Mouse (Mus musculus) kidney, adult 2 months (tissue): ENCODE results near the gene Gps2. TPM values are rescaled to one million over a fixed set of nuclear protein-coding genes. Genes with fewer than 3 reads are reported as not detected.
"Not testable (repeated sequence)": the region's sequence is repeated elsewhere in the genome, so short reads cannot be mapped to it uniquely, and the experiment has no call there.

Experiments
- DNase-seq: peaks from one replicate; pipeline ENCODE4 v3.0.0; 2021
- H3K27ac ChIP-seq: fragments of 200-500 bp; 2 replicates; pipeline ENCODE4 v1.5.1; 2012; ENCODE audit warnings: low read depth, low read length, control low read depth, inconsistent platforms; ENCODE audit not compliant: insufficient read depth
- H3K27me3 ChIP-seq: fragments of 200-500 bp; replicated peaks from 2 replicates; pipeline ENCODE4 v1.6.1; 2012; ENCODE audit warnings: mild to moderate bottlenecking, moderate library complexity, low read length, inconsistent platforms; ENCODE audit not compliant: control insufficient read depth, insufficient read depth
- H3K36me3 ChIP-seq: fragments of 200-500 bp; 2 replicates; pipeline ENCODE4 v1.6.1; 2012; ENCODE audit warnings: mild to moderate bottlenecking, moderate library complexity, low read length, inconsistent platforms; ENCODE audit not compliant: control insufficient read depth, insufficient read depth
- H3K4me1 ChIP-seq: fragments of 200-500 bp; 2 replicates; pipeline ENCODE4 v1.6.1; 2011; ENCODE audit warnings: low read length; ENCODE audit not compliant: control insufficient read depth, insufficient read depth
- H3K4me3 ChIP-seq: fragments of 200-500 bp; 2 replicates; pipeline ENCODE4 v1.5.1; 2011; ENCODE audit warnings: mild to moderate bottlenecking, low read depth, low read length, control low read depth; ENCODE audit not compliant: insufficient read depth
- CTCF ChIP-seq: fragments of 200-500 bp; conservative IDR thresholded peaks from 2 replicates; pipeline ENCODE4 v1.5.1; 2011; ENCODE audit warnings: low read depth, mild to moderate bottlenecking, control low read depth, low read length, moderate library complexity, mixed read lengths; ENCODE audit not compliant: insufficient read depth, insufficient read length
- POLR2A ChIP-seq: fragments of 200-500 bp; IDR thresholded peaks from one replicate; pipeline ENCODE4 v1.6.1; 2011; ENCODE audit warnings: low read depth, low read length, control low read depth
- WGBS: fragments of 180-500 bp; shearing (Covaris S2); methylation state at CpG from one replicate; pipeline ENCODE4 v1.1.7; 2018; 5-methylcytosine and 5-hydroxymethylcytosine counted together
- polyA plus RNA-seq: library from polyadenylated mRNA; depleted of rRNA; stranded (reverse); fragments of >200 nt; gene quantifications from 2 replicates; pipeline ENCODE4 v1.2.3, GENCODE M21; 2012; rRNA removed

Gps2 gene
- polyA plus RNA-seq, 1 experiment: 72.9 TPM

DNA sequence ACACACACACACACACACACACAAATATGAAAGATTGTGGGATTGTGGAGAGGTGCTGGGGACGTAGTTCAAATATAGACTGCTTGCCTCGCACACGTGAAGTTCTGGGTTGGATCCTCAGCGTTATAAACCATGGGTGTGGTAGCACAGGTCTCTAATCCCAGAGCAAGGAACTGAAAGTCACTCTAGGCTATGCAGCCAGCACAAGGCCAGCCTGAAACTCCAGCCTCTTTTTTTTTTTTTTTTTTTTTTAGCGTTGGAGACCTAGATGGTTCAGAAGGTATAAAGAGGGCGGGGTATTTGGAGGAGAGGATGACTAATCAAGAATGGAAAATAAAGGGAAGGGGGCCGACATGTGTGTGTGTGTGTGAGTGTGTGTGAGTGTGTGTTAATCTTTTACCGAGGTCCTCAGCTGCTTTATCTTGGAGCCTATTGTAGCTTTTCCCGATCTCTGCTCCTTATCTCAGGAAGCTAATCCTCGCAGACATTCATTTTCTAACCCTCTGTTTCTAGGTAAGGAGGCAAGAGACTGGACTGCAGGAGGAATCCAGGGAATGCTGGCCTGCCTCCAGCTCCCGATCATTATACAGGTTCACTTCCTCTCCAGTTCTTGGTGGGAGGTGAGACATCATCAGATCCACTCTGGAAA is 39.7 kb downstream of the Gps2 start:
- Histone ChIP-seq H3K27me3 (no peaks in the 10 kb centered on the region), H3K27ac (no peak overlapping the region), H3K36me3 (no peaks in the 10 kb centered on the region), H3K4me3 (no peak overlapping the region), H3K4me1 (0 out of 2 replicates have a peak, but pooled peaks cover 4% of the 10 kb centered on the region)
- DNase-seq: no peak
- TF ChIP-seq CTCF (no peak), POLR2A (no peak)
- 41% methylated on average over 11 of the region's 11 CpGs for WGBS

DNA sequence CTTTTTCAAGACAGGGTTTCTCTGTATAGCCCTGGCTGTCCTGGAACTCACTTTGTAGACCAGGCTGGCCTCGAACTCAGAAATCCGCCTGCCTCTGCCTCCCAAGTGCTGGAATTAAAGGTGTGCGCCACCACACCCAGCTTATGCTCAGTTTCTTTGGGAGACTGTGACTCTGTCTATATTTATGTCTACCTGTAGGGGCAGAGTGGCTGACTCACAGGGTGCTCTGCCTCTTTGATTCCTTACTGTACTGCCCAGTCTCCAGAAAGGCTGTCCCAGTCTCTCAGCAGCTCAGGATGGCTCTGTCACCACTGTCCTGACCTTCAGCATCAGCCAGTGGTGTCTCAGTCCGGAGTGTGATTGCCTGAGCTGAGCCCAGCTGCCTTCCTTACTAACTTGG is 41.9 kb downstream of the Gps2 start:
- not testable (repeated sequence) for H3K4me3 ChIP-seq, H3K36me3 ChIP-seq, H3K27ac ChIP-seq, H3K4me1 ChIP-seq, DNase-seq, H3K27me3 ChIP-seq
- WGBS: 69% methylated on average over 4 of the region's 4 CpGs

DNA sequence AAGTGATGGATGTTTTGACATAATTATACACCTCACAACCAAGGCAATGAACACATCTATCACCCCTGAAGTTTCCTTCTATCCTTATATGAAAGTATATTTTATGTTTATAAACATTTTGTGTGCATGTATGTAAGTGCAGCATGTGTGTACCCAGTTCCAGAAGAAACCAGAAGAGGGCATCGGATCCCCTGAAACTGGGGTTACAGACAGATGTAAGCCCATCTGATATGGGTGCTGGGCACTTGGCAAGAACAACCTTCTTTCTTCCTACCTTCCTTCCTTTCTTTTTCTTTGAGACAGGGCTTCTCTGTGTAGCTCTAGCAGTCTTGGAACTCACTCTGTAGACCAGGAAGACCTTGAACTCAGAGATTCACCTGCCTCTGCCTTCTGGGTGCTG is 42.5 kb downstream of the Gps2 start:
- no peaks in the 10 kb centered on the region for H3K27me3 ChIP-seq
- WGBS: 73% methylated on average over 1 of the region's 1 CpGs
- H3K27ac ChIP-seq: no peak overlapping the region
- no peaks in the 10 kb centered on the region for H3K4me1 ChIP-seq
- no peak overlapping the region for H3K4me3 ChIP-seq
- TF ChIP-seq CTCF (0 out of 2 replicates have a peak, but pooled peaks have one; percentile 4), POLR2A (no peak)
- no peaks in the 10 kb centered on the region for H3K36me3 ChIP-seq
- no peak for DNase-seq

DNA sequence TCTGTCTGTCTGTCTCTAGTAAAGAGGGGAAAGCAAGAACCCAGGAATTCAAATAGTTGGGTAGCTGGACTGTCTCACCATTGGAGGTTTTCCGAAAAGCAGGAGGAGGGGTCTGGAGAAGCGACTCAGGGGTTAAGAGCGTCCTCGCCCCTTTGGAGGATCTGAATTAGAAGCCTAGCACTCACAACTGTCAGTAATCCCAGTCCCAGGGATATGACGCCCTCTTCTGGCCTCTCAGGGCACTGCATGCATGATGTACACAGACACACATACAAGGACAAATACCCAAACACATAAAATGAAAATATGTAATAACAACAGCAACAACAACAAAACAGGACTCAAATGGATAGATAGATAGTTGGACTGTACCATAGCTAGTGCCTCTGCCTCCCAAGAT is 46.9 kb downstream of the Gps2 start:
- TF ChIP-seq POLR2A: no peak
- TF ChIP-seq CTCF: peak; percentile 30
- no peaks in the 10 kb centered on the region for H3K36me3 ChIP-seq
- 51% methylated on average over 5 of the region's 5 CpGs for WGBS
- no peak overlapping the region for H3K4me3 ChIP-seq
- H3K4me1 ChIP-seq: no peaks in the 10 kb centered on the region
- peaks cover 1% of the 10 kb centered on the region; the same call in 1 of the 2 replicates for H3K27me3 ChIP-seq
- DNase-seq: no peak
- no peak overlapping the region for H3K27ac ChIP-seq

DNA sequence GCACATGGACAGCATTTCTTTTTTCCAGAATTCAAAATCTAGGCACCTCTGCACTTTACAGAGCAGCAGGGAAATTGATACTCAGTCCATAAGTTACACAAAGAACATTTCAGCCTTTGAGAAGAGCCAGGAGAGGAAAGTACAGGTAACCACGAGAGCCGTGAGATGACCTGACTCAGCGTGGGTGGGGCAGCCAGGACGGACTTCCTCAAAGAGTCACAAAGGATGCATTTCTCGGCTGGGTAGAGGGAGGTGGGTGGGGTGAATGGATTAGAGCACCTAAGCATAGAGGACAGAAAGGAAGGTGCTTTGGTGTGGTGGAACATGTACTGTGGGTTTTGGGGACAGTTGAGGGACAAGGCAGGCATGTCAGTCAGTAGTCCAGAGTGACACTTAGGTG is 48.2 kb downstream of the Gps2 start:
- H3K27me3 ChIP-seq: peaks cover 1% of the 10 kb centered on the region; the same call in 1 of the 2 replicates
- no peaks in the 10 kb centered on the region for H3K36me3 ChIP-seq
- peaks cover 1% of the 10 kb centered on the region; the same call in 1 of the 2 replicates for H3K4me1 ChIP-seq
- WGBS: 34% methylated on average over 5 of the region's 5 CpGs
- TF ChIP-seq POLR2A (no peak), CTCF (no peak)
- no peak overlapping the region for H3K4me3 ChIP-seq
- H3K27ac ChIP-seq: no peak overlapping the region
- no peak for DNase-seq

DNA sequence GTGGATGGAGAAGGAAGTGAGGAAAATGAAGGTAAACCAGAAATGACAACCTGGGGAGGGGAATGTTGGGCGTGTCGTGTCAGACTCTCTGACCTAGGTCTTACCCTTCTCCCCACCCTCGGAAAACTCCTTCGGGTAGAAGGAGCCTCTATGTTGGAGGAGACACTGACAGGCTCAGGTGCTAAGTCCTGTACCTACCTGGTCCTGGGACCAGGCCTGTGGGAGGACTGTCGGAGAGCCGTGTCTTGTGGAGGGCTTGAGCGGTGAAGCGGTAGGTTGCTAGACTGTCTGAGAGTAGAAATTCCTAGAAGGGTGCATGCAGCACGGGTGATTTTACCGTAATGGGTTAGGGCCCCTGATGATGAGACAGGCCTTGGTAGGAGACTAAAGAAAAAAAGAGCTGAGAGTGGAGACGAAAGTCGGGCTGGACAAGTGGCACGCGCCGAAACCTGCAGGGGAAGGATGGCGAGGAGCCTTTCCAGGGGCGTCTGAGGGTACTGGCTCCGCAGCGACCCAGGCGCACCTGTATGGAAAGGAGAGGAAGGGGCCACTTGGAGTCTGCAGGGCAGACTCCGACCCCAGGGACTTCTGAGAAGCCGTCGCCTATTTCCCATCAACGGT is 51.1 kb downstream of the Gps2 start, which contains the start of gene Cldn7:
Cldn7 (plus strand) TSS at position 130 of the 621 bp plus-strand sequence.
- Histone ChIP-seq H3K4me1 (peaks cover 3% of the 10 kb centered on the region; the same call in 1 of the 2 replicates), H3K27ac (peak within 1 kb of the TSS; percentile 72), H3K4me3 (peak within 1 kb of the TSS; percentile 70), H3K36me3 (no peaks in the 10 kb centered on the region), H3K27me3 (peaks cover 1% of the 10 kb centered on the region; the same call in 1 of the 2 replicates)
- no peak for DNase-seq
- no peak for TF ChIP-seq POLR2A
- TF ChIP-seq CTCF: no peak
- 21% methylated on average over 24 of the region's 24 CpGs for WGBS

DNA sequence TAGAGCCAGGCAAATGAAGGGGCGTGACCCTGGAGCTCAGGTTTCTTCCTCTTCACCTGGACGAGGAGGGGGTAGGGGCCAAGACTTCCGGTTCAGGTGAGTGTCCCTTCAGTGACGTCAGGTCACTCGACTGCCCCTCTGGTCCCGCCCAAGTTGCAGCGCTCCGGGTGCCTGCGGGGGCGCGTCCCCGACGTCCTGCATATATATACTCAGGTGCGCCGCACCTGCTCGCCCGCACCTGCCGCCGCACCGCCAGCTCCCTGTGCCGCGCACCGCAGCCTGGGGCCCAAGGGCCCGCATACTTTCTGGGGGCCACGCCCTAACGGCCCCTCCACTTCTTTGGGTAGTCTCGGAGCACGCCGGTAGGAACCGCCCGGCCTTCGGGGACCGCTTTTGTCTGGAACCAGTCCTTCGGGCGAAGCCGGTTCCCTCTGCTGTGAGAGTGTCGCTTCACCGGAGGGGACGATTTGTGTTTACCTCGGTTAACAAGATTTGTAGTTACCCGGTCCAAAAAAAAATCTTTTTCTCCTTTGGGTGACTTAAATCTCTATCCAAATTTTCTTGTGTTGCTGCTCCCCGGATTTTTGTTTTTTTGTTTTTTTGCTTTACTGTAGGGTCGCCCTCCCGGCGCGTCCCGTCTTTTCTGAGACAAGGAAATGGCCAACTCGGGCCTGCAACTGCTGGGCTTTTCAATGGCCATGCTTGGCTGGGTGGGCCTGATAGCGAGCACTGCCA is 51.8 kb downstream of the Gps2 start:
- H3K27me3 ChIP-seq: peaks cover 1% of the 10 kb centered on the region; the same call in 1 of the 2 replicates
- TF ChIP-seq CTCF: no peak
- TF ChIP-seq POLR2A: peak; percentile 15
- H3K4me1 ChIP-seq: peaks cover 3% of the 10 kb centered on the region; the same call in 1 of the 2 replicates
- no peaks in the 10 kb centered on the region for H3K36me3 ChIP-seq
- peak overlapping the region; percentile 70 for H3K4me3 ChIP-seq
- H3K27ac ChIP-seq: peak overlapping the region; percentile 72
- 7% methylated on average over 49 of the region's 49 CpGs for WGBS
- DNase-seq: peak; percentile 77

Other genes starting within 250 kb of the Gps2 start
- 8.5 and 10.7 TPM in 2 replicates for gene Cd68, start 247.7 kb upstream of the Gps2 start, polyA plus RNA-seq
- 200 and 244 TPM in 2 replicates for gene Eif4a1, start 241.5 kb upstream of the Gps2 start, polyA plus RNA-seq
- 41.8 and 43.5 TPM in 2 replicates for gene Senp3, start 231.8 kb upstream of the Gps2 start, polyA plus RNA-seq
- gene Tnfsf13, start 228.1 kb upstream of the Gps2 start, polyA plus RNA-seq: 3.8 and 4.1 TPM in 2 replicates
- 55.5 and 65.1 TPM in 2 replicates for gene Tnfsf12, start 218.0 kb upstream of the Gps2 start, polyA plus RNA-seq
- gene Tnfsfm13, start 217.8 kb upstream of the Gps2 start, polyA plus RNA-seq: 11.0 and 11.6 TPM in 2 replicates
- gene Polr2a, start 155.3 kb upstream of the Gps2 start, polyA plus RNA-seq: 25.3 and 37.8 TPM in 2 replicates
- 0.05 and 0.10 TPM in 2 replicates for gene Slc35g3, start 151.9 kb upstream of the Gps2 start, polyA plus RNA-seq
- gene Zbtb4, start 148.0 kb upstream of the Gps2 start, polyA plus RNA-seq: 22.3 and 24.4 TPM in 2 replicates
- gene Chrnb1, start 117.9 kb upstream of the Gps2 start, polyA plus RNA-seq: 11.9 and 14.3 TPM in 2 replicates
- gene Fgf11, start 112.0 kb upstream of the Gps2 start, polyA plus RNA-seq: 2.6 and 3.3 TPM in 2 replicates
- 19.2 and 22.4 TPM in 2 replicates for gene Tmem102, start 108.3 kb upstream of the Gps2 start, polyA plus RNA-seq
- 0.02 and 0.04 TPM in 2 replicates for gene Gm39566, start 98.6 kb upstream of the Gps2 start, polyA plus RNA-seq
- 0.20 and 0.26 TPM in 2 replicates for gene Spem2, start 95.4 kb upstream of the Gps2 start, polyA plus RNA-seq
- 0.28 and 0.38 TPM in 2 replicates for gene Spem1, start 91.7 kb upstream of the Gps2 start, polyA plus RNA-seq
- 6.4 and 7.8 TPM in 2 replicates for gene Nlgn2, start 76.1 kb upstream of the Gps2 start, polyA plus RNA-seq
- 513 and 551 TPM in 2 replicates for gene Tmem256, start 75.4 kb upstream of the Gps2 start, polyA plus RNA-seq
- 57.1 and 63.9 TPM in 2 replicates for gene Plscr3, start 67.5 kb upstream of the Gps2 start, polyA plus RNA-seq
- 7.9 and 9.3 TPM in 2 replicates for gene Tnk1, start 55.2 kb upstream of the Gps2 start, polyA plus RNA-seq
- not detected in 2 replicates for gene Tmem95, start 35.9 kb upstream of the Gps2 start, polyA plus RNA-seq
- gene Kctd11, start 32.5 kb upstream of the Gps2 start, polyA plus RNA-seq: 4.8 TPM in 2 replicates
- 1.7 and 6.1 TPM in 2 replicates for gene Acap1, start 18.3 kb upstream of the Gps2 start, polyA plus RNA-seq
- 0.94 and 0.99 TPM in 2 replicates for gene 2810408A11Rik, start 12.9 kb upstream of the Gps2 start, polyA plus RNA-seq
- gene Neurl4, start 12.8 kb upstream of the Gps2 start, polyA plus RNA-seq: 72.0 and 80.1 TPM in 2 replicates
- 465 and 575 TPM in 2 replicates for gene Eif5a, start 8.1 kb downstream of the Gps2 start, polyA plus RNA-seq
- 60.5 and 71.7 TPM in 2 replicates for gene Ybx2, start 21.9 kb downstream of the Gps2 start, polyA plus RNA-seq
- gene Slc2a4, start 34.3 kb downstream of the Gps2 start, polyA plus RNA-seq: 74.2 and 78.6 TPM in 2 replicates
- gene Cldn7, start 50.9 kb downstream of the Gps2 start, polyA plus RNA-seq: 39.2 and 40.0 TPM in 2 replicates
- 84.4 and 104 TPM in 2 replicates for gene Ctdnep1, start 67.3 kb downstream of the Gps2 start, polyA plus RNA-seq
- gene Elp5, start 68.6 kb downstream of the Gps2 start, polyA plus RNA-seq: 66.3 and 68.4 TPM in 2 replicates
- 746 and 1,018 TPM in 2 replicates for gene Gabarap, start 77.3 kb downstream of the Gps2 start, polyA plus RNA-seq
- 16.0 and 21.4 TPM in 2 replicates for gene Phf23, start 81.9 kb downstream of the Gps2 start, polyA plus RNA-seq
- gene Dvl2, start 86.7 kb downstream of the Gps2 start, polyA plus RNA-seq: 8.5 and 9.6 TPM in 2 replicates
- gene Acadvl, start 101.5 kb downstream of the Gps2 start, polyA plus RNA-seq: 249 and 308 TPM in 2 replicates
- gene Dlg4, start 103.1 kb downstream of the Gps2 start, polyA plus RNA-seq: 8.1 and 8.3 TPM in 2 replicates
- gene Asgr1, start 140.2 kb downstream of the Gps2 start, polyA plus RNA-seq: 0.25 and 0.41 TPM in 2 replicates
- gene Asgr2, start 178.8 kb downstream of the Gps2 start, polyA plus RNA-seq: 0.27 and 0.41 TPM in 2 replicates
- gene Mgl2, start 216.4 kb downstream of the Gps2 start, polyA plus RNA-seq: 5.0 and 6.2 TPM in 2 replicates
- gene Clec10a, start 242.3 kb downstream of the Gps2 start, polyA plus RNA-seq: 3.1 and 4.0 TPM in 2 replicates